Mouse (Mus musculus) liver, embryonic 13.5 days (tissue): ENCODE results near the gene Spty2d1. TPM values are rescaled to one million over a fixed set of nuclear protein-coding genes. Genes with fewer than 3 reads are reported as not detected.
A peak's percentile ranks its signal among the peaks of the same experiment; 100 is the strongest.

Experiments
- ATAC-seq: fragments of 200-750 bp; cut with Nextera tagmentation; 2 replicates; pipeline ENCODE4 v1.8.0; 2017; ENCODE audit warnings: low read depth, mild to moderate bottlenecking, moderate number of reproducible peaks, moderate library complexity
- DNase-seq: peaks from one replicate; pipeline ENCODE4 v3.0.0; 2022
- H3K27ac ChIP-seq: fragments of 300-500 bp; sonication (generic); 2 replicates; pipeline ENCODE4 v1.5.1; 2015; ENCODE audit warnings: moderate library complexity, mild to moderate bottlenecking, inconsistent platforms
- H3K27me3 ChIP-seq: fragments of 300-500 bp; sonication (generic); 2 replicates; pipeline ENCODE4 v1.6.1; 2015; ENCODE audit warnings: mild to moderate bottlenecking, inconsistent platforms
- H3K36me3 ChIP-seq: fragments of 300-500 bp; sonication (generic); 2 replicates; pipeline ENCODE4 v1.6.1; 2015; ENCODE audit warnings: mild to moderate bottlenecking, inconsistent platforms
- H3K4me1 ChIP-seq: fragments of 300-500 bp; sonication (generic); replicated peaks from 2 replicates; pipeline ENCODE4 v1.6.1; 2015; ENCODE audit warnings: inconsistent platforms
- H3K4me2 ChIP-seq: fragments of 300-500 bp; sonication (generic); 2 replicates; pipeline ENCODE4 v1.6.1; 2015; ENCODE audit warnings: inconsistent platforms, mild to moderate bottlenecking, moderate library complexity
- H3K4me3 ChIP-seq: fragments of 300-500 bp; sonication (generic); replicated peaks from 2 replicates; pipeline ENCODE4 v1.5.1; 2015; ENCODE audit warnings: mild to moderate bottlenecking, inconsistent platforms
- H3K9ac ChIP-seq: fragments of 300-500 bp; sonication (generic); 2 replicates; pipeline ENCODE4 v1.6.1; 2015; ENCODE audit warnings: mild to moderate bottlenecking, inconsistent platforms
- H3K9me3 ChIP-seq: fragments of 300-500 bp; sonication (generic); replicated peaks from 2 replicates; pipeline ENCODE4 v1.6.1; 2016; ENCODE audit warnings: inconsistent platforms
- WGBS: fragments of 180-500 bp; shearing (Covaris S2); methylation state at CpG from one replicate; pipeline ENCODE4 v1.1.7; 2015; ENCODE audit not compliant: insufficient replicate concordance; 5-methylcytosine and 5-hydroxymethylcytosine counted together
- polyA plus RNA-seq: library from polyadenylated mRNA; unstranded; fragments of >200 nt; fragmentation: Nextera tagmentation; extraction: Ambion mirVana; gene quantifications from 2 replicates; pipeline ENCODE4 v1.2.1, GENCODE M21; 2015

Spty2d1 gene
- polyA plus RNA-seq, 1 experiment from 2014 or later = 10.6 TPM

- peaks cover 14% of the 10 kb centered on the region for H3K36me3 ChIP-seq
- WGBS = 72% methylated on average over 5 of the region's 5 CpGs
- H3K4me2 ChIP-seq = no peak overlapping the region
- no peak overlapping the region for H3K27ac ChIP-seq
- DNase-seq = no peak
- peaks cover 33% of the 10 kb centered on the region for H3K4me1 ChIP-seq
- no peaks in the 10 kb centered on the region for H3K9me3 ChIP-seq
- ATAC-seq = no peak
- H3K4me3 ChIP-seq = no peak overlapping the region
- no peak overlapping the region for H3K9ac ChIP-seq
- H3K27me3 ChIP-seq = 0 out of 2 replicates have a peak, but pooled peaks cover 6% of the 10 kb centered on the region
These were observed 21.6 kb downstream of the Spty2d1 start for GRCm38 (mm10) chr7:46986646-46987045.

DNA sequence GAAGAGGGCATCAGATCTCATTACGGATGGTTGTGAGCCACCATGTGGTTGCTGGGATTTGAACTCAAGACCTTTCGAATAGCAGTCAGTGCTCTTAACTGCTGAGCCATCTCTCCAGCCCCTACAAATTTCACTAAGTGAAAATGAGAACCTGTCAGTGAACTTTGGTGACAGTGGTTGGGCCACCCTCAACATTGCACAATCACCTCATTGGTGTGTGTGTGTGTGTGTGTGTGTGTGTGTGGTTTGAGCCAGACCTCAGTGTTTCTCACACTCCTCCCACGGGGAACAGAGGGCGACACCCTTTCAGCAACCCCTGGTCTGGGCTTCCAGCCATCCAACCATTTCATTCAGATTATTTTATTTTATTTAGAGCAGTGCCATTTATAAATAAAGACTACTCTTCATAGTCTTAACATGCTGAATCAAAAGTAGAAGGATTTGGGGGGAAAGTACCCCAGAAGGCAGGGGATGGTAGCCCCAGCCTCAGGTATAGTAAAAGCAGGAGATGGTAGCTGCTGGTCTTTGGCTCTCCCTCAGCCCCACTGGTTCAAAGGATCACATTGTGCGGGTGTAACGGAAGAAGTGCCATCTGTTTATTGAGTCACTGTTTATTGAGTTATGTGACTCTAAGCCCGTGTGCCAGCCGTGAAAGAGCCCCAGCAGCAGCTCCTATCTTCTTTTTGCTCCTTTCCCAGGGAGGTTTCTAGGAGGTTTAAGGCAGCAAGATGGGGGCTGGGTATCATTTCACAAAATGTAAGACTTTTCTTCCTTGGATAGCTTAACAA is 22.3 kb downstream of the Spty2d1 start:
- peaks cover 33% of the 10 kb centered on the region for H3K4me1 ChIP-seq
- 55% methylated on average over 8 of the region's 8 CpGs for WGBS
- H3K36me3 ChIP-seq = peaks cover 8% of the 10 kb centered on the region
- ATAC-seq (peak; percentile 37; the same call in 1 of the 2 replicates), DNase-seq (no peak)
- no peak overlapping the region for H3K4me3 ChIP-seq
- no peak overlapping the region for H3K9ac ChIP-seq
- H3K27me3 ChIP-seq = 0 out of 2 replicates have a peak, but pooled peaks cover 6% of the 10 kb centered on the region
- no peak overlapping the region for H3K27ac ChIP-seq
- no peaks in the 10 kb centered on the region for H3K9me3 ChIP-seq
- no peak overlapping the region for H3K4me2 ChIP-seq

DNA sequence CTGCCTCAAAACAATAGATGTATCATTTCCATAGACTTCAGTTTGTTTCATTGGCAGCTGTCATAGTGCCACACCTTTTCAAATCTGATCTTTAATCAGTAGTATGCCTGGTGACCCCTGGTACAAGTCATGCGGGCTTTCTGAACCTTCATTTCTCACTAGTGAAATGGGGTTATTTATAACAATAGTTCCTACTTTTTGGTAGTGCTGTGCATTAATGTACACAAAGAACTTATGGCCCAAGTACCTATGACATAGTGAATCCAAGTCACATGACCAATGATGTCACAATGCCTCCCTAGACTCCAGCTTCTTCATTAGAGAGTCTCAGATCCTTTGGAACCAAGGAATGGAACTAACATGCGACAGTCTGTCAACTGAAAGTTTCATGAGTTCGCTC is 24.9 kb downstream of the Spty2d1 start, which contains the start of gene Gm9999:
TSS of gene Gm9999 (plus strand) at position 301 of the 400 bp plus-strand sequence.
- Histone ChIP-seq H3K4me1 (peaks cover 18% of the 10 kb centered on the region), H3K4me3 (no peak within 1 kb of the TSS), H3K4me2 (no peak within 1 kb of the TSS), H3K27ac (no peak within 1 kb of the TSS), H3K27me3 (0 out of 2 replicates have a peak, but pooled peaks cover 6% of the 10 kb centered on the region), H3K9ac (no peak within 1 kb of the TSS), H3K9me3 (no peaks in the 10 kb centered on the region), H3K36me3 (no peaks in the 10 kb centered on the region)
- 73% methylated on average over 3 of the region's 3 CpGs for WGBS
- no peak for ATAC-seq
- DNase-seq = no peak

- H3K9me3 ChIP-seq = no peaks in the 10 kb centered on the region
- no peak overlapping the region for H3K27ac ChIP-seq
- H3K4me3 ChIP-seq = no peak overlapping the region
- H3K36me3 ChIP-seq = no peaks in the 10 kb centered on the region
- peaks cover 11% of the 10 kb centered on the region; the same call in 1 of the 2 replicates for H3K4me1 ChIP-seq
- ATAC-seq (no peak), DNase-seq (no peak)
- no peak overlapping the region for H3K4me2 ChIP-seq
- H3K9ac ChIP-seq = no peak overlapping the region
- H3K27me3 ChIP-seq = no peaks in the 10 kb centered on the region
- WGBS = 81% methylated on average over 11 of the region's 11 CpGs
These were observed 32.8 kb downstream of the Spty2d1 start for GRCm38 (mm10) chr7:46975456-46975855.

- no peaks in the 10 kb centered on the region for H3K27me3 ChIP-seq
- no peaks in the 10 kb centered on the region for H3K36me3 ChIP-seq
- no peak overlapping the region for H3K9ac ChIP-seq
- 61% methylated on average over 4 of the region's 4 CpGs for WGBS
- peaks cover 11% of the 10 kb centered on the region; the same call in 1 of the 2 replicates for H3K4me1 ChIP-seq
- no peak overlapping the region for H3K4me2 ChIP-seq
- H3K4me3 ChIP-seq = no peak overlapping the region
- no peaks in the 10 kb centered on the region for H3K9me3 ChIP-seq
- DNase-seq (no peak), ATAC-seq (peak; percentile 57; the same call in 1 of the 2 replicates)
- no peak overlapping the region for H3K27ac ChIP-seq
These were observed 33.6 kb downstream of the Spty2d1 start for GRCm38 (mm10) chr7:46974648-46975047.

- H3K36me3 ChIP-seq = no peaks in the 10 kb centered on the region
- no peak overlapping the region for H3K4me2 ChIP-seq
- H3K4me3 ChIP-seq = no peak overlapping the region
- no peaks in the 10 kb centered on the region for H3K27me3 ChIP-seq
- 81% methylated on average over 4 of the region's 4 CpGs for WGBS
- H3K9me3 ChIP-seq = no peaks in the 10 kb centered on the region
- DNase-seq (no peak), ATAC-seq (no peak)
- peaks cover 11% of the 10 kb centered on the region; the same call in 1 of the 2 replicates for H3K4me1 ChIP-seq
- no peak overlapping the region for H3K9ac ChIP-seq
- no peak overlapping the region for H3K27ac ChIP-seq
These were observed 38.3 kb downstream of the Spty2d1 start for GRCm38 (mm10) chr7:46969898-46970297.

DNA sequence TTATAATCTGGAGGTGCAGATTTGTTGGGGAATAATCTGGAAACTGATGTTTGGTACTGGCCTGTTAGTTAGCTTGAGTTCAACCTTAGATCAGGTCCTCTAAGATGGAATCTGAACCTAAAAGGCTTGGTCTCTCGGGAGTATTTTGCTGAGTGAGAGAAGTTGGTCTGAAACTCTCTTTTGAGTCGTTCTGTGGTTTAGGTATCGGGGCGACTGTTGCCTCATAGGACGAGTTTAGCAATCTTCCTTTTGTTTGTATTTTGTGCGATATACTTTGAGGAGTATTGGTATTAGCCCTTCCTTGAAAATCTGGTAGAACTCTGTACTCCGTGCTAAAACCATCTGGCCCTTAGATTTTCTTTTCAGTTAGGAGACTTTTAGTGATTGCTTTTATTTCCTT is 44.1 kb downstream of the Spty2d1 start:
- WGBS = 61% methylated on average over 7 of the region's 7 CpGs
- Histone ChIP-seq H3K4me1 (peaks cover 15% of the 10 kb centered on the region), H3K27me3 (peaks cover 18% of the 10 kb centered on the region), H3K36me3 (no peaks in the 10 kb centered on the region), H3K9ac (no peak overlapping the region), H3K27ac (no peak overlapping the region), H3K4me3 (no peak overlapping the region), H3K9me3 (no peaks in the 10 kb centered on the region), H3K4me2 (no peak overlapping the region)
- DNase-seq (no peak), ATAC-seq (no peak)

GRCm38 (mm10) chr7:46962806-46963618 is 45.2 kb downstream of the Spty2d1 start:
- WGBS = under 1% methylated on average over 9 of the region's 9 CpGs
- Histone ChIP-seq H3K27ac (no peak overlapping the region), H3K4me3 (no peak overlapping the region), H3K27me3 (peaks cover 18% of the 10 kb centered on the region), H3K9me3 (no peaks in the 10 kb centered on the region), H3K4me1 (peaks cover 21% of the 10 kb centered on the region), H3K36me3 (no peaks in the 10 kb centered on the region), H3K4me2 (peak overlapping the region; percentile 33), H3K9ac (peak overlapping the region; percentile 22; the same call in 1 of the 2 replicates)
- peak; percentile 53 for DNase-seq
- ATAC-seq = no peak

- Histone ChIP-seq H3K27ac (no peak overlapping the region), H3K36me3 (no peaks in the 10 kb centered on the region), H3K4me3 (no peak overlapping the region), H3K9ac (no peak overlapping the region), H3K9me3 (no peaks in the 10 kb centered on the region), H3K4me1 (peaks cover 28% of the 10 kb centered on the region), H3K4me2 (no peak overlapping the region), H3K27me3 (peaks cover 18% of the 10 kb centered on the region)
- ATAC-seq (no peak), DNase-seq (no peak)
These were observed 46.1 kb downstream of the Spty2d1 start for GRCm38 (mm10) chr7:46962132-46962531.

- 35% methylated on average over 3 of the region's 3 CpGs for WGBS
- no peaks in the 10 kb centered on the region for H3K36me3 ChIP-seq
- H3K4me3 ChIP-seq = no peak overlapping the region
- H3K27me3 ChIP-seq = peaks cover 18% of the 10 kb centered on the region
- no peak overlapping the region for H3K4me2 ChIP-seq
- ATAC-seq = no peak
- H3K27ac ChIP-seq = no peak overlapping the region
- H3K4me1 ChIP-seq = peaks cover 33% of the 10 kb centered on the region
- no peak for DNase-seq
- H3K9me3 ChIP-seq = no peaks in the 10 kb centered on the region
- no peak overlapping the region for H3K9ac ChIP-seq
These were observed 47.2 kb downstream of the Spty2d1 start for GRCm38 (mm10) chr7:46960991-46961390.

- DNase-seq = no peak
- 19% methylated on average over 9 of the region's 9 CpGs for WGBS
These were observed 49.4 kb downstream of the Spty2d1 start for GRCm38 (mm10) chr7:46958853-46959252.

More at GRCm38 (mm10) chr7:46958853-46959252, 49.4 kb downstream of the Spty2d1 start:
- peak overlapping the region; percentile 87 for H3K4me3 ChIP-seq
- no peaks in the 10 kb centered on the region for H3K9me3 ChIP-seq
- peak overlapping the region; percentile 87 for H3K4me2 ChIP-seq
- H3K36me3 ChIP-seq = peaks cover 15% of the 10 kb centered on the region
- H3K9ac ChIP-seq = peak overlapping the region; percentile 91
- no peak for ATAC-seq
- H3K4me1 ChIP-seq = peaks cover 33% of the 10 kb centered on the region
- H3K27me3 ChIP-seq = peaks cover 18% of the 10 kb centered on the region
- no peak overlapping the region for H3K27ac ChIP-seq
